Mouse (Mus musculus) embryonic fibroblast, embryonic 13.5 days (primary cell): ENCODE results near the gene Slc5a4a.

Experiments used
- CTCF ChIP-seq: IDR thresholded peaks from 2 replicates; pipeline ENCODE4 v1.5.1; 2011; ENCODE audit warnings: mild to moderate bottlenecking, control low read depth, low read length, moderate library complexity, borderline replicate concordance; ENCODE audit not compliant: insufficient read depth
- POLR2A ChIP-seq: IDR thresholded peaks from 2 replicates; pipeline ENCODE4 v1.6.1; 2011; ENCODE audit warnings: low read depth, mild to moderate bottlenecking, control low read depth, low read length, moderate library complexity

DNA sequence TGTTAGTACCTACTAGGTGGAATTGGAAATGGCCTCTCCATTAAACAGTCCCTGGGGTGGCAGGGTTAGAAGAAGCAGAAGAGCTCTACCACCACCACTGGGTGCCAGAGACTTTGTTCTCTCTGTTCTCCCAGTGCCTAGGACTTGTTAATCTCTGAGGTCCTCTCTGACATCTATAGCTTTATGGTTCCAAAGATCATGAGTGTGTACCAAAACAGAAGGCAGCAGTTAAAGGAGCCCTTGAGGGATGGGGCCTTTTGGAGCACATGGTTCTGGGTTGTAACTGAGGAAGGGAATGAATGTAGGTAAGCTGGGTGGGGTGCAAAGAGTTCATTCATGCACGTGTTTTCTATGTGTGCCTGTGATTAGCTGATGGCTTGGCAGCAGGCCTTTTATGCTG lies 10.8 kb downstream of the Slc5a4a start:
- TF ChIP-seq CTCF = no peak
- no peak for TF ChIP-seq POLR2A
